Mouse (Mus musculus): ENCODE measurements at regions not wholly inside any gene's neighbourhood (a gene's known extent, or its start where the extent isn't known, plus 50 kb on each side); places are given as distances from the start of the nearest gene placed in this dataset.

- ATAC-seq (replicated peaks; ENCODE audit: poor library complexity) = no peak
Observed at GRCm38 (mm10) chr12:26075638-26076254, 339.3 kb downstream of the Rnf144a start.

- ATAC-seq (replicated peaks; ENCODE audit: poor library complexity) = no peak
Observed at GRCm38 (mm10) chr12:26072180-26072579, 342.9 kb downstream of the Rnf144a start.

- peak; percentile 81 for ATAC-seq (replicated peaks; ENCODE audit: poor library complexity)
Observed at GRCm38 (mm10) chr12:26071610-26072009, 343.4 kb downstream of the Rnf144a start.

DNA sequence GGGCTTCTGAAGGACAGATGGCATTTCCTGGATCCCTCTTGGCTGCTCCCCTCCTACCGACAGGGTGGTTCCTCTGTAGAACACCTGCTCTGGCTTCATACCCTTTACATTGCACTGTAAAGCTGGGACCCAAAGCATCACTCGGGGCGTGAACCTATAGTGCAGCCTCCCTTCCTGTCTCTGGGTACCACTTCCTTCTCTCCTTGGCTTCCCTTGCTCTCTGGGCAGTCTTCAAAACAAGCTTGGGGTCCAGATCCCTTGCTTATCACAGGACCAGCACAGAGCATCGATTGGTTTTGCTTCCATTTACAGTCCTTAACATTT, 346.4 kb downstream of the Rnf144a start:
- ATAC-seq (replicated peaks; ENCODE audit: poor library complexity) = no peak; the same call in 1 of the 2 replicates

DNA sequence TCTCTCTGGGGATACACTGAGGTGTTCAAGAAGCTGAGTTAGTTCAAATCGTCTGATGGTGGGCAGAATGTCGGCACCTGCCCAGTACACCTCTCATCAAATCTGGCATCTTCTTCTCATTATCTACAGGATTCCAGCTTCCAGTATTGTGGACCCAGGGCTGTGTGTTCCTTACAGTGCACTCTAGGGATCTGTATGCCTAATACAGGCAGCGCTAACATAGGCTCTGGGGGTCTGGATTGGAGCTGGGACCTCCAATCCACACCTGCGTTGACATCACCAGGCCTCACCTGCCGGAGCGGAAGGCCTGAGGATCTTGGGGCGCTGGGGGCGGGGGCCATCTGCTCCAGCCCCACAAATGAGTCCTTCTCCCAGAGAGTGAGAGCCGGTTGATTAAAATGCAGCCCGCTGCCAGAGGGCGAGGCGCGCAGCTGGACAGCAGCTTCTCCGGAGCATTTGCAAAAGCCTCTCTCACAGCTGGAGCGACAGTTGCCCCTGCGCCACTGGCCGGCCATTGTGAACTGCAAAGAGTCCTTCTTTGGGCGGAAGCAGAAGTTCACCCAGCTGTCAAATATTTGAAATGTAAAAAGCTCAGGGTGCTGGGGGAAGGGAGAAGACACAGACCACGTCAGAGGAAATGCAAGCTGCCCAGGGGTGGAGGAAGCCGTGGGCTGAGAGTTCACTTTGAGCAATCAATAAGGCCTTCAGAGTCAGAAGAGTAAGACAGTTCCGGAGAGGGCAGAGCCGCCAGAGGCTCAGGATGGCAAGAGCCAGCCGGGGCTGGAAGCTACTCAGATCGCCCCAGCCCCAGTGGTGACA, 347.0 kb downstream of the Rnf144a start:
- ATAC-seq (replicated peaks; ENCODE audit: poor library complexity) = peak; percentile 81

DNA sequence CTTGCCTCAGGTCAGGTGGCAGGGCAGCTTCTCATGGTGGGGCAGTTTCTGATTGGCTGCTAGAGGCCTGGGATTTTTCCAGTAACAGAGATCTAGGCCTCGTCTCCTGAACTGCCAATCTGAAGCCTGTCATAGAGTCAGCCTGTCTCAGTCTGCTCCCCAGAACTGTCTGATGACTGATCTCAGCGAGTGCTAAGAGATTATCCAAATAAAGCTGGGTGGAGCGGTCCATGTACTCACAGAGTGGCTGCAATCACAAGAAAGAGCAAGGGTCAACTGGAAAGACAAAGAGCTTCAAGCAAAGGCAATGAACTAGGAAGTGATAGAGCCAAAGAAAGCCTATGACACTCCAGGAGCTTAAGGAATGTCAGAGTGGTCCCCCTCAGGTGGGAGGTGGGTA, 354.7 kb downstream of the Rnf144a start:
- ATAC-seq (replicated peaks; ENCODE audit: poor library complexity) = no peak

GRCm38 (mm10) chr12:26059090-26059489, 356.0 kb downstream of the Rnf144a start:
- ATAC-seq (replicated peaks; ENCODE audit: poor library complexity) = no peak

DNA sequence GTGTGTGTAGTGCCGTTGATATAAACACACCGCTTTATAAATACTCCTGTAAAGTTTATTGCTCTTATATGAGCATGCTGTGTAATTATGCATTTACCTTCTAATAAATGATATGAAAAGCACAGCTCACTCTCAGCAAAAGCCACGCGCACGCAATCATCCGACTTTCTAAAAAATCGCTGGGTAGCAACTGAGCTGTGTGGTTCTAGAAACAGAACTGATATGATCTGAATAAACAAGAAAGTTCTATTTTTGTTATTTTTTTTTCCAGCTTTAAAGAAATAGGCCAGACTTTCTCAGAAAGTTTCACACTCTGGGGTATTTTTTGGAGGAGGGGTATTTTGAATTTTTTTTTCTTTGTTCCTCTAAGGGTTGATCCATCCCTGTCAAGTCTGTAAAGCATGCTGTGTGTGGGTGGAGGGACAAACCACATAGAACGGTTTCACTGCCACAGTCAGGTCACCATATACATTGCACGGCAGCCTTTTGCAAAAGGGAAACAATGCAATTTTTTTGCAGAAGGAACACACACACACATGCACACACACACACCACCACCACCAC, 357.5 kb downstream of the Rnf144a start:
- ATAC-seq (replicated peaks; ENCODE audit: poor library complexity) = no peak

DNA sequence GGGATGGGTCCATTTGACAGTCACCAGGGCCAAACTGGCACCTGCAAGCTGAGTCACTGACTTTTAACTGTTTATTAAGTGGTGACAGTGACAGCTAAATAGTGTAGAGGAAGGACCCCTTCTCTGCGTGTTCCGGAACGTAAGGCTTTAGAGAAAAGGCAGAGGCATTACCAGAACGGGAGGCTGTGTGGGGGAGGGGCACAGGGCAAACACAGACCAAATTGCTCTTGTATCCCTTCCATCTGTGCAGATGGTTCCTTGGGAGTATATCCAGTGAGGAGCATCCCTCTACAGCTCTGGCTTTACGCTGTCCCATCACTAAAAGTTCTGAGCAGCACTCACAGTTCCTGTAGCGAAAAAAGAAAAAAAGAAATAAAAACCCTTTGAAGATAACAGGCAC, 368.1 kb downstream of the Rnf144a start:
- no peak for ATAC-seq (replicated peaks; ENCODE audit: poor library complexity)

DNA sequence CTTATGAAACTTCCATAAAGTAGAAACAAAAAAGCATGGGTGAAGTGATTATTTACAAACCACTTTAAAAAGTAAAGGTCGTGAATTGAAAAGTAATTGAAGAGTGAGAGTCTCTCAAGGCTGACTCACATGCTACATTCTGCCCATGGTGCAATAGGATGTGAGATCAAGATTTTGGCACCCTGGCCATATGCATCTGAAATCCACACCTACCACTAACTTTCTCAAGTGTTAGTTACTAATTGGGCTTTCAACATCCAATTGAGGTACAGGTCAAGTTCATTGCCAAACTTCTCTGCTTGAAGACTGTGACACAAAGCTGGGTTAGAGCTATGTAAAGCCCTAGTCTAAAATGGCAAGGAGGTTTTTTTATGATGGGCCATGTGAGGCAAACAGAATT, 369.7 kb downstream of the Rnf144a start:
- ATAC-seq (replicated peaks; ENCODE audit: poor library complexity) = no peak

DNA sequence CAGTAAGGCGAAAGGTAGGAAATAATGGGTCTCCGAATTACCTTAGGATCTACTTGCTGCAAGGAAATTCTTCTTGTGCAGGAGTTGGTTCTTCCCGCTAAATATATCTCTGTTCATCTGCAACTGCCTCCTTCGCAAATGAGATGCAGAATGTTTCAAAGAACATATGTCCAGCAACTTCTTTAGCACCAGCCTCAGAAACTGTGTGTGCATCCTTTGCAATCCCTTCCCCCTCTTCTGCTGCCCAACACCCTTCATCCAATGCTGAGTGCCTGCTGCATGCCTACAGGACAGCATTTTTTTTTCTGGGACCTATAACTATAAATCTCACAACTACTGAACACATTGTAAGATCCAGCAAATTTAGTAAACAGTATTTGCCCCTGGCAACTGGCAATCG, 402.1 kb downstream of the Rnf144a start:
- no peak for ATAC-seq (replicated peaks; ENCODE audit: poor library complexity)

GRCm38 (mm10) chr12:25994063-25994462, 421.0 kb downstream of the Rnf144a start:
- ATAC-seq (replicated peaks; ENCODE audit: poor library complexity) = no peak

GRCm38 (mm10) chr12:25991801-25992525, 423.1 kb downstream of the Rnf144a start:
- ATAC-seq (replicated peaks; ENCODE audit: poor library complexity) = no peak

- ATAC-seq (replicated peaks; ENCODE audit: poor library complexity) = no peak
Observed at GRCm38 (mm10) chr12:25982545-25982944, 432.5 kb downstream of the Rnf144a start.

DNA sequence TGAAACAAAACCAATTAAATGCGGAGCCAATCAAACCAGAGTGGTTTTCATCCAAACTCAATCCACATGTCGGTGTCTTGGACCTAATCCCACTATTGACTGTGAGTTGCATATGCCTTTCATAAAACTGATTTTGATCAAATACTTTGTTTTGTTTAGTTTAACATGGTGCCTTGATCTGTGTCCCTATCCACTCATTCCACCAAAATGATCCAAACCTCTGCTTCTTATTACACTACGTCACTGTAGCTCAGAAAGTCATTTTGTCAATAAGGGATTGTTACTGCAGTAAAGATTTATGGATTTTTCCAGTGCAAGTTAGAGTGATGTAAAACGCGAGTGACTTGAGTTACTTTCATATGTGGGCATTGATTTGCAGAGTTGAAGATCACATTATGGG, 436.7 kb downstream of the Rnf144a start:
- ATAC-seq (replicated peaks; ENCODE audit: poor library complexity) = no peak

- ATAC-seq (replicated peaks; ENCODE audit: poor library complexity) = no peak
Observed at GRCm38 (mm10) chr12:25958584-25958983, 456.5 kb downstream of the Rnf144a start.

DNA sequence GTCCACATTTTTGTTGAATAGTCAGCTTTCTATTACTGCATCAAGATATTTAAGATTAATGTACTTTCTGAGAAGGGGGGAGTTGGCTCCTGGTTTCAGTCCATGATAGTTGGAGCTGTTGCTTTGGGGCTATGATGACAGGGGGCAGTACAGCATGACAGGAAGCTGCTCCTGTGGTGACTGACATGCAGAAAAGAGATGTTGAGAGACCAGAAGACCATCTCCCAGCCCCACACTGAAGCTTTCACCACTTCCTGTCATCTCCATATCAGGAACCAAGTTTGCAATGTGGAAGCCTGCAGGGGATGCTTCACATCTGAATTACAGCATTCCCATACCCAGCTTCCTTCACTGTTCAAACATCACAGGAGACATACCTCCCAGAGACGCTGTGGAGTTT, 457.5 kb downstream of the Rnf144a start:
- ATAC-seq (replicated peaks; ENCODE audit: poor library complexity) = peak; percentile 61; the same call in 1 of the 2 replicates

GRCm38 (mm10) chr12:25947107-25947506, 467.9 kb downstream of the Rnf144a start:
- ATAC-seq (replicated peaks; ENCODE audit: poor library complexity) = no peak

DNA sequence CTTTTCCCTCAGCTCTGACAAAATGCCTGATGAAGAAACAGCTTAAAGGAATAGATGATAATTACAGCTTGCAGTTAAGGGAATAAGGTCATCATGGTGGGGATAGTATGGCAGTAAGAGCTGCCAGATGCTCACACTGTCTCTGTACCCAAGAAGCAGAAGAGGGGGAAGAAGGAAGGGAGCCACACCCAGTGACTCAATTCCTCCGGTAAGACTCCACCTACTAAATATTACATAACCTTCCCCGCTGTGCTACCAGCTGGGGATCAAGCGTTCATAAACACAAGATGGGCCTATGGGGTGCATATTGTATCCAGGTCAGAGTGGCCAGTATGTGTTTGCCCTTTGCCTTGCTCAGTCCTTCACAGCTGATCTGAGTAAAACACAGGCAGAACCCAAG, 468.9 kb downstream of the Rnf144a start:
- peak; percentile 70 for ATAC-seq (replicated peaks; ENCODE audit: poor library complexity)

GRCm38 (mm10) chr12:25938856-25939255, 476.2 kb downstream of the Rnf144a start:
- no peak for ATAC-seq (replicated peaks; ENCODE audit: poor library complexity)

DNA sequence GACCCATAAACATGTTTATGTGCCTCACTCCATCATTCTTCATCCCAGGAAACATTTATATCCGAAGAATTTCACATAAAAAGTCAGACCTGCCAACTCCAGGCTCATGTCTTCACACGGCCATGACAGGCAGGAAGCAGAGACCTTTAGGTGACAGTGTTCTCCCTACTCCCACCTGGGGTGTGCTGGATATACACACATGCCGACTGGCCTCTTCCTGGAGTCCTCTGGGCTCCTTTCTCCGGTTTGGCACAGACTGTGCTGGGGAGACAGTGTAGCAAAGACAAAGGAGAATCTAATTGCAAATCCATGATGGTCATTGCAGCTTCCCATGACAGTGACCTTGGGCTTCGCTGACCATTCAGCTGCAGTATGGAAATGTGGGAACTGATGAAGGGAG, 480.1 kb downstream of the Rnf144a start:
- ATAC-seq (replicated peaks; ENCODE audit: poor library complexity) = no peak

DNA sequence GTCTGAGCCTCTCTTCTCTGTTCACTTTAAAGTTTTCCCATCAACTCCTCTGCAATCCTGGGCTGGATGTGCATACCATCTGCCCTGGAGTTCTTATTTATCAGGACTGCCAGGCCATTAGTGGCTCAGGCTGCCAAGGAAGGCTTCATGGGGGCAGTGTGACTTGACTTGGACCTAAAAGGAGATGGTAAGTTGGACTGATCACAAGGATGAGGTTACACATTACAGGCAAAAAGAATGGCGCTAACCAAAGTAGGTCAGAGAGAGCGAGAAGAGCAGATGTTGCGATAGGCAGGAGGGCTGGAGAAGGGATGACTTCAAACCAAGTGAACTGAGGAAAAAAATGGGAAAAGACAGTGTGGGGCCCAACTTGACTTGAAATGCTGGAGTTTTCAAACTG, 480.5 kb downstream of the Rnf144a start:
- no peak for ATAC-seq (replicated peaks; ENCODE audit: poor library complexity)
